Mouse (Mus musculus) neural tube, embryonic 11.5 days (tissue): ENCODE results near the gene Swap70. TPM values are rescaled to one million over a fixed set of nuclear protein-coding genes. Genes with fewer than 3 reads are reported as not detected.

Source experiments
- ATAC-seq: fragments of 200-750 bp; cut with Nextera tagmentation; 2 replicates; pipeline ENCODE4 v1.8.0; 2017; ENCODE audit warnings: moderate number of reproducible peaks, mild to moderate bottlenecking, moderate TSS enrichment, moderate library complexity; ENCODE audit not compliant: insufficient read depth, low FRiP score, low TSS enrichment
- DNase-seq: peaks from one replicate; pipeline ENCODE4 v3.0.0-alpha.2; 2015; ENCODE audit warnings: low spot score
- H3K27ac ChIP-seq: fragments of 300-500 bp; sonication (generic); 2 replicates; pipeline ENCODE4 v1.5.1; 2014; ENCODE audit warnings: low read depth, mild to moderate bottlenecking, low read length
- H3K27me3 ChIP-seq: fragments of 300-500 bp; sonication (generic); 2 replicates; pipeline ENCODE4 v1.6.1; 2014; ENCODE audit warnings: mild to moderate bottlenecking, low read length, mixed read lengths; ENCODE audit not compliant: control insufficient read depth, insufficient read depth
- H3K36me3 ChIP-seq: fragments of 300-500 bp; sonication (generic); 2 replicates; pipeline ENCODE4 v1.6.1; 2014; ENCODE audit warnings: mild to moderate bottlenecking, low read length, moderate library complexity, mixed read lengths; ENCODE audit not compliant: control insufficient read depth, insufficient read depth
- H3K4me1 ChIP-seq: fragments of 300-500 bp; sonication (generic); 2 replicates; pipeline ENCODE4 v1.6.1; 2014; ENCODE audit warnings: low read length, mixed read lengths; ENCODE audit not compliant: control insufficient read depth, insufficient read depth
- H3K4me2 ChIP-seq: fragments of 300-500 bp; sonication (generic); 2 replicates; pipeline ENCODE4 v1.6.1; 2014; ENCODE audit warnings: low read depth, mild to moderate bottlenecking, moderate library complexity
- H3K4me3 ChIP-seq: fragments of 300-500 bp; sonication (generic); 2 replicates; pipeline ENCODE4 v1.5.1; 2014; ENCODE audit warnings: low read depth, low read length
- H3K9ac ChIP-seq: fragments of 300-500 bp; sonication (generic); 2 replicates; pipeline ENCODE4 v1.6.1; 2014; ENCODE audit warnings: mild to moderate bottlenecking, low read length
- H3K9me3 ChIP-seq: fragments of 300-500 bp; sonication (generic); 2 replicates; pipeline ENCODE4 v1.6.1; 2016; ENCODE audit warnings: low read length; ENCODE audit not compliant: control insufficient read depth
- whole genome bisulfite sequencing: fragments of 180-500 bp; shearing (Covaris S2); extraction: QIAGEN DNeasy Blood & Tissue Kit; methylation state at CpG from one replicate; pipeline ENCODE4 v1.1.7; 2014; 5-methylcytosine and 5-hydroxymethylcytosine counted together
- polyA plus RNA-seq: library from polyadenylated mRNA; unstranded; fragments of >200 nt; fragmentation: Nextera tagmentation; extraction: Ambion mirVana; gene quantifications from 2 replicates; pipeline ENCODE4 v1.2.1, GENCODE M21; 2014

The Swap70 gene
- polyA plus RNA-seq, 1 experiment from 2014 or later: 19.6 TPM

GRCm38 (mm10) chr7:110315352-110315751 lies 93.8 kb downstream of the Swap70 start:
- Histone ChIP-seq H3K9me3 (no peaks in the 10 kb centered on the region), H3K27me3 (no peaks in the 10 kb centered on the region), H3K4me3 (no peak overlapping the region), H3K4me1 (no peaks in the 10 kb centered on the region), H3K36me3 (peaks cover 5% of the 10 kb centered on the region; the same call in 1 of the 2 replicates), H3K9ac (no peak overlapping the region), H3K4me2 (no peak overlapping the region), H3K27ac (no peak overlapping the region)
- WGBS: 90% methylated on average over 1 of the region's 1 CpGs
- ATAC-seq (no peak), DNase-seq (no peak)

- H3K27ac ChIP-seq: no peak overlapping the region
- DNase-seq (no peak), ATAC-seq (no peak)
- 91% methylated on average over 4 of the region's 4 CpGs for WGBS
- H3K4me2 ChIP-seq: no peak overlapping the region
- H3K9me3 ChIP-seq: no peaks in the 10 kb centered on the region
- H3K36me3 ChIP-seq: no peaks in the 10 kb centered on the region
- H3K4me1 ChIP-seq: no peaks in the 10 kb centered on the region
- no peak overlapping the region for H3K4me3 ChIP-seq
- H3K9ac ChIP-seq: no peak overlapping the region
- no peaks in the 10 kb centered on the region for H3K27me3 ChIP-seq
Observed at GRCm38 (mm10) chr7:110317412-110317811, 95.9 kb downstream of the Swap70 start.

DNA sequence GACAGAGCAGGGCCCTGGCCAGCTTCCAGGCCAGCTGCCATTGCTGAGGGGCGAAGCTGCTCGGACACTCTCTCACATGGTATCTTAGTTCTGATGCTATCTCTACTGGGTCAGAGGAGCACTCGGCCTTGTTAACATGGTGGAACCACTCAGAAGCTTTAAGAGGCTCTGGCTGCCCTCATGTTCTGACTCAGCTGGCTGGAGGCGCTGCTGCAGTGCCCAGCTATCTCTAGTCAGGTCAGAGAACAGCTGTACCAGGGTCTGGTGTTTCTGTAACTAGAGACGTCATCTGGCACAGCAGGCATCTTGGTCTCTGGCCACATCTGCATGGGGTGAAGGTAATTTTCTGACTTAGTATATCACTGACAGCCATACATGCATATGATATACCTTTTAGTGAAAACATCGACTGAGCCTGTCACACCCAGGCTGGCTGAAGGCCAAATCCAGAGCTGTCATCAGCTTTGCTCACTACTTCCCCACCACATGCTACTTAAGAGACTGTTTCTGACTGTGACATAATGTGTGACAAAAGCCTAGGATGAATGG lies 97.5 kb downstream of the Swap70 start:
- no peak for ATAC-seq
- Histone ChIP-seq H3K27ac (no peak overlapping the region), H3K4me3 (no peak overlapping the region), H3K27me3 (no peaks in the 10 kb centered on the region), H3K4me1 (no peaks in the 10 kb centered on the region), H3K9me3 (no peaks in the 10 kb centered on the region), H3K9ac (no peak overlapping the region), H3K4me2 (no peak overlapping the region), H3K36me3 (no peaks in the 10 kb centered on the region; the same call in 1 of the 2 replicates)
- DNase-seq: no peak
- 86% methylated on average over 6 of the region's 6 CpGs for WGBS

- Histone ChIP-seq H3K27ac (no peak overlapping the region), H3K4me2 (no peak overlapping the region), H3K27me3 (no peaks in the 10 kb centered on the region), H3K4me3 (no peak overlapping the region), H3K9me3 (no peaks in the 10 kb centered on the region), H3K36me3 (peaks cover 2% of the 10 kb centered on the region; the same call in 1 of the 2 replicates), H3K9ac (no peak overlapping the region), H3K4me1 (no peaks in the 10 kb centered on the region)
- no peak for ATAC-seq
- WGBS: 68% methylated on average over 5 of the region's 5 CpGs
- no peak for DNase-seq
Observed at GRCm38 (mm10) chr7:110321106-110321505, 99.6 kb downstream of the Swap70 start.

DNA sequence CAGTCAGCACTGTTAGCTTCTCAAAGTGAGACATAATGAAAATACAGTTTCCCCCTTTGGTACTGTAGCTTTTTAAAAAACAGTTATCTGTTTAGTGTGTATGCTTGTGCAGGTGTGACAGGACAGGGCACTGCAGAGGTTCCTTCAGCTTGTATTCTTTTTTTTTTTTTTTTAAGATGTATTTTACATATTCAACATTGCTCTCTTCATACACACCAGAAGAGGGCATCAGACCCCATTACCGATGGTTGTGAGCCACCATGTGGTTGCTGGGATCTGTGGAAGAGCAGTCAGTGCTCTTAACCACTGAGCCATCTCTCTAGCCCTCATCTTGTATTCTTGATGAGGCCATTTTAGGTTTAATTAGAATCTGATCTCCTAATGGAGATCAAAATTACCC lies 103.3 kb downstream of the Swap70 start:
- Histone ChIP-seq H3K9me3 (no peaks in the 10 kb centered on the region), H3K4me1 (no peaks in the 10 kb centered on the region), H3K9ac (no peak overlapping the region), H3K4me3 (no peak overlapping the region), H3K27me3 (no peaks in the 10 kb centered on the region), H3K27ac (no peak overlapping the region), H3K36me3 (peaks cover 11% of the 10 kb centered on the region), H3K4me2 (no peak overlapping the region)
- 96% methylated on average over 1 of the region's 1 CpGs for WGBS
- DNase-seq: no peak
- ATAC-seq: no peak

GRCm38 (mm10) chr7:110325381-110326110 lies 104.0 kb downstream of the Swap70 start:
- H3K4me1 ChIP-seq: no peaks in the 10 kb centered on the region
- DNase-seq (no peak), ATAC-seq (no peak)
- H3K27ac ChIP-seq: no peak overlapping the region
- no peak overlapping the region for H3K4me3 ChIP-seq
- peaks cover 11% of the 10 kb centered on the region for H3K36me3 ChIP-seq
- H3K4me2 ChIP-seq: no peak overlapping the region
- 90% methylated on average over 5 of the region's 5 CpGs for WGBS
- H3K9me3 ChIP-seq: no peaks in the 10 kb centered on the region
- no peak overlapping the region for H3K9ac ChIP-seq
- H3K27me3 ChIP-seq: no peaks in the 10 kb centered on the region

Other genes with a start within 250 kb of the Swap70 start
- gene Tmem41b, start 234.8 kb upstream of the Swap70 start, polyA plus RNA-seq: 78.8 and 79.1 TPM in 2 replicates
- gene Ipo7, start 203.4 kb upstream of the Swap70 start, polyA plus RNA-seq: 30.7 and 36.3 TPM in 2 replicates
- 29.3 and 30.2 TPM in 2 replicates for gene Zfp143, start 160.5 kb upstream of the Swap70 start, polyA plus RNA-seq
- gene Wee1, start 99.7 kb upstream of the Swap70 start, polyA plus RNA-seq: 30.6 and 31.6 TPM in 2 replicates